Mouse (Mus musculus) myocyte (in vitro differentiated cells): ENCODE results near the gene Uap1. TPM values are rescaled to one million over a fixed set of nuclear protein-coding genes. Genes with fewer than 3 reads are reported as not detected.

Experiments used
- H3K27me3 ChIP-seq: one replicate; pipeline ENCODE4 v1.6.1; 2011; ENCODE audit not compliant: control insufficient read depth, insufficient read depth, insufficient read length
- H3K36me3 ChIP-seq: one replicate; pipeline ENCODE4 v1.6.1; 2011; ENCODE audit not compliant: control insufficient read depth, insufficient read depth
- H3K4me2 ChIP-seq: one replicate; pipeline ENCODE4 v1.6.1; 2011; ENCODE audit warnings: low read depth, control low read depth
- H3K4me3 ChIP-seq: one replicate; pipeline ENCODE4 v1.5.1; 2011; ENCODE audit warnings: mild to moderate bottlenecking, control low read depth, moderate library complexity
- H3K79me2 ChIP-seq: one replicate; pipeline ENCODE4 v1.6.1; 2011; ENCODE audit not compliant: control insufficient read depth, insufficient read depth
- H3ac ChIP-seq: one replicate; pipeline ENCODE4 v1.6.1; 2011; ENCODE audit not compliant: control insufficient read depth, insufficient read length
- CEBPB ChIP-seq: IDR thresholded peaks from 2 replicates; pipeline ENCODE4 v1.6.1; 2011; ENCODE audit warnings: mild to moderate bottlenecking, moderate library complexity; ENCODE audit not compliant: poor library complexity, insufficient read depth, severe bottlenecking
- E2F4 ChIP-seq: IDR thresholded peaks from one replicate; pipeline ENCODE4 v1.6.1; 2011; ENCODE audit warnings: mild to moderate bottlenecking, control low read depth, moderate library complexity; ENCODE audit not compliant: insufficient read depth
- MAX ChIP-seq: IDR thresholded peaks from one replicate; pipeline ENCODE4 v1.6.1; 2011; ENCODE audit warnings: low read depth, mild to moderate bottlenecking, control low read depth
- MYOD1 ChIP-seq, 3 experiments: IDR thresholded peaks; one replicate each; pipeline ENCODE4 v1.6.1; 2011; ENCODE audit warnings: control low read depth in 2 of 3, low read depth in 2 of 3, mild to moderate bottlenecking in 2 of 3, moderate library complexity in 1 of 3; ENCODE audit not compliant: insufficient read length in 2 of 3, control insufficient read depth in 1 of 3
- MYOG ChIP-seq, 3 experiments: IDR thresholded peaks; one replicate each; pipeline ENCODE4 v1.6.1; 2011; ENCODE audit warnings: control low read depth in 2 of 3, low read depth in 2 of 3, mild to moderate bottlenecking in 2 of 3; ENCODE audit not compliant: insufficient read length in 2 of 3, control insufficient read depth in 1 of 3, insufficient read depth in 1 of 3
- POLR2A ChIP-seq: IDR thresholded peaks from one replicate; pipeline ENCODE4 v1.6.1; 2011; ENCODE audit warnings: low read depth, mild to moderate bottlenecking, control low read depth, moderate library complexity; ENCODE audit not compliant: insufficient read length
- POLR2AphosphoS2 ChIP-seq: IDR thresholded peaks from one replicate; pipeline ENCODE4 v1.6.1; 2011; ENCODE audit warnings: low read depth, control low read depth; ENCODE audit not compliant: insufficient read length
- REST ChIP-seq: IDR thresholded peaks from one replicate; pipeline ENCODE4 v1.6.1; 2011; ENCODE audit warnings: mild to moderate bottlenecking, control low read depth, moderate library complexity; ENCODE audit not compliant: insufficient read depth, insufficient read length
- SRF ChIP-seq: IDR thresholded peaks from one replicate; pipeline ENCODE4 v1.6.1; 2011; ENCODE audit warnings: low read depth; ENCODE audit not compliant: control insufficient read depth, insufficient read length
- TCF12 ChIP-seq: IDR thresholded peaks from one replicate; pipeline ENCODE4 v1.6.1; 2011; ENCODE audit warnings: mild to moderate bottlenecking, control low read depth; ENCODE audit not compliant: poor library complexity, insufficient read depth, severe bottlenecking
- TCF3 ChIP-seq: IDR thresholded peaks from one replicate; pipeline ENCODE4 v1.6.1; 2011; ENCODE audit warnings: low read depth, control low read depth; ENCODE audit not compliant: insufficient read length
- USF1 ChIP-seq: IDR thresholded peaks from one replicate; pipeline ENCODE4 v1.6.1; 2011; ENCODE audit warnings: low read depth, mild to moderate bottlenecking, control low read depth, moderate library complexity
- polyA plus RNA-seq: library from polyadenylated mRNA; unstranded; fragments of >200 nt; fragmentation: generic; extraction: Trizol; gene quantifications from one replicate; pipeline ENCODE4 v1.2.1, GENCODE M21; 2012; ENCODE audit warnings: missing spikeins

Uap1 gene
- polyA plus RNA-seq, 1 experiment: 16.6 TPM

- no peak overlapping the region for H3ac ChIP-seq
- H3K36me3 ChIP-seq: peaks cover 26% of the 10 kb centered on the region
- H3K4me3 ChIP-seq: no peak overlapping the region
- no peak for TF ChIP-seq USF1
- no peak for TF ChIP-seq MYOD1 (IDR thresholded peaks at IDR 0.05; ENCODE audit: control insufficient read depth in 1 of 3, insufficient read length in 2 of 3, low read depth in 2 of 3)
- TF ChIP-seq MAX: no peak
- TF ChIP-seq TCF3: no peak
- H3K79me2 ChIP-seq: no peaks in the 10 kb centered on the region
- no peak overlapping the region for H3K4me2 ChIP-seq
- H3K27me3 ChIP-seq: no peaks in the 10 kb centered on the region
Measured at GRCm38 (mm10) chr1:170152552-170152951, 22.2 kb downstream of the Uap1 start.

DNA sequence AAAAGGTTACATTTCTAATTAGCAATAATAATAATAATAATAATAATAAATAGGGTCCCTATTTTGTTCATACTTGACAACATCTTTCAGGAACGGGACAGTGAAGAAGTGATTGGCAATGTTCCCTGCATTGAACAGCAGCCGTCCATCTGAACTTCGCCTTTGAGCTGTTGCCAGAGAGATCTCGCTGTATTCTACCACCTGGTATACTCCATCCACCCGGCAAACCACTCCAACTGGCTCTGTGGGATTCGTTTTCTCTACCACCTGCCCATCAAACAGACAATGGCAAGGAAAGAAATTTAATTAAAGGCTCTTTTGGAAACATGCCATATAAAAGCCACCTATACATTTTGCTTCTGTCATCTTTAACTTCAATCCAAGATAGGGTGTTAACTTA, 23.9 kb downstream of the Uap1 start:
- TF ChIP-seq E2F4: no peak
- TF ChIP-seq REST: no peak
- TF ChIP-seq CEBPB: no peak
- TF ChIP-seq POLR2A: no peak
- no peak for TF ChIP-seq USF1
- no peak for TF ChIP-seq TCF3
- no peak for TF ChIP-seq POLR2AphosphoS2
- no peak for TF ChIP-seq SRF
- TF ChIP-seq MYOG (IDR thresholded peaks at IDR 0.05; ENCODE audit: control insufficient read depth in 1 of 3, insufficient read depth in 1 of 3, insufficient read length in 2 of 3, low read depth in 2 of 3): no peak
- no peak for TF ChIP-seq MAX
- no peak overlapping the region for H3ac ChIP-seq
- H3K27me3 ChIP-seq: no peaks in the 10 kb centered on the region
- no peaks in the 10 kb centered on the region for H3K79me2 ChIP-seq
- H3K4me2 ChIP-seq: no peak overlapping the region
- no peak overlapping the region for H3K4me3 ChIP-seq
- peaks cover 18% of the 10 kb centered on the region for H3K36me3 ChIP-seq

- TF ChIP-seq TCF12: no peak
- no peak for TF ChIP-seq MYOG (IDR thresholded peaks at IDR 0.05; ENCODE audit: control insufficient read depth in 1 of 3, insufficient read depth in 1 of 3, insufficient read length in 2 of 3, low read depth in 2 of 3)
- TF ChIP-seq TCF3: no peak
- TF ChIP-seq SRF: no peak
- TF ChIP-seq REST: no peak
- TF ChIP-seq USF1: no peak
- TF ChIP-seq POLR2AphosphoS2: no peak
- TF ChIP-seq E2F4: no peak
- TF ChIP-seq MAX: no peak
- TF ChIP-seq MYOD1 (IDR thresholded peaks at IDR 0.05; ENCODE audit: control insufficient read depth in 1 of 3, insufficient read length in 2 of 3, low read depth in 2 of 3): no peak
- TF ChIP-seq POLR2A: no peak
- Histone ChIP-seq H3K4me2 (no peak overlapping the region), H3K4me3 (no peak overlapping the region), H3K36me3 (peaks cover 15% of the 10 kb centered on the region), H3K79me2 (no peaks in the 10 kb centered on the region), H3ac (no peak overlapping the region), H3K27me3 (no peaks in the 10 kb centered on the region)
Measured at GRCm38 (mm10) chr1:170149756-170150155, 25.0 kb downstream of the Uap1 start.

- no peak overlapping the region for H3K4me3 ChIP-seq
- no peak overlapping the region for H3K4me2 ChIP-seq
- H3ac ChIP-seq: no peak overlapping the region
- TF ChIP-seq E2F4: no peak
- TF ChIP-seq MYOG (IDR thresholded peaks at IDR 0.05; ENCODE audit: control insufficient read depth in 1 of 3, insufficient read depth in 1 of 3, insufficient read length in 2 of 3, low read depth in 2 of 3): no peak
- no peak for TF ChIP-seq SRF
- no peak for TF ChIP-seq TCF3
- TF ChIP-seq MYOD1 (IDR thresholded peaks at IDR 0.05; ENCODE audit: control insufficient read depth in 1 of 3, insufficient read length in 2 of 3, low read depth in 2 of 3): no peak
- TF ChIP-seq MAX: no peak
- TF ChIP-seq CEBPB: no peak
- no peak for TF ChIP-seq REST
- TF ChIP-seq POLR2A: no peak
- no peak for TF ChIP-seq POLR2AphosphoS2
- no peak for TF ChIP-seq USF1
- TF ChIP-seq TCF12: no peak
- peaks cover 23% of the 10 kb centered on the region for H3K36me3 ChIP-seq
- H3K79me2 ChIP-seq: no peaks in the 10 kb centered on the region
- no peaks in the 10 kb centered on the region for H3K27me3 ChIP-seq
Measured at GRCm38 (mm10) chr1:170148536-170148935, 26.2 kb downstream of the Uap1 start.

GRCm38 (mm10) chr1:170147651-170148448, 26.9 kb downstream of the Uap1 start:
- TF ChIP-seq TCF12: no peak
- TF ChIP-seq MYOG (IDR thresholded peaks at IDR 0.05; ENCODE audit: control insufficient read depth in 1 of 3, insufficient read depth in 1 of 3, insufficient read length in 2 of 3, low read depth in 2 of 3): no peak
- TF ChIP-seq REST: no peak
- no peak for TF ChIP-seq E2F4
- no peak for TF ChIP-seq MYOD1 (IDR thresholded peaks at IDR 0.05; ENCODE audit: control insufficient read depth in 1 of 3, insufficient read length in 2 of 3, low read depth in 2 of 3)
- no peak for TF ChIP-seq CEBPB
- TF ChIP-seq SRF: no peak
- TF ChIP-seq POLR2AphosphoS2: no peak
- TF ChIP-seq USF1: no peak
- no peak for TF ChIP-seq MAX
- TF ChIP-seq TCF3: no peak
- no peak for TF ChIP-seq POLR2A
- Histone ChIP-seq H3K4me3 (no peak overlapping the region), H3K4me2 (no peak overlapping the region), H3K27me3 (no peaks in the 10 kb centered on the region), H3ac (no peak overlapping the region), H3K36me3 (peaks cover 28% of the 10 kb centered on the region), H3K79me2 (no peaks in the 10 kb centered on the region)
